Mouse (Mus musculus) left cerebral cortex, postnatal 25 days (tissue): ENCODE results near the gene Arhgap29. TPM values are rescaled to one million over a fixed set of nuclear protein-coding genes. Genes with fewer than 3 reads are reported as not detected.

ENCODE experiments used
- DNase-seq, 2 experiments: peaks; one replicate each; pipeline ENCODE4 v3.0.0; 2022; ENCODE audit warnings: low spot score in 2 of 2, mixed read lengths in 1 of 2
- intact Hi-C: fragments of 180-260 bp; cut with DNase I; formaldehyde crosslinking; loops from one replicate; pipeline ENCODE4 v1.15.1; 2025
- total RNA-seq, 2 experiments: library from RNA; stranded (reverse); gene quantifications; 2 replicates each; pipeline ENCODE4 v1.2.3; 2021

Arhgap29 gene
- total RNA-seq, 2 experiments from 2014 or later, result 23.9 to 26.9 TPM

DNA sequence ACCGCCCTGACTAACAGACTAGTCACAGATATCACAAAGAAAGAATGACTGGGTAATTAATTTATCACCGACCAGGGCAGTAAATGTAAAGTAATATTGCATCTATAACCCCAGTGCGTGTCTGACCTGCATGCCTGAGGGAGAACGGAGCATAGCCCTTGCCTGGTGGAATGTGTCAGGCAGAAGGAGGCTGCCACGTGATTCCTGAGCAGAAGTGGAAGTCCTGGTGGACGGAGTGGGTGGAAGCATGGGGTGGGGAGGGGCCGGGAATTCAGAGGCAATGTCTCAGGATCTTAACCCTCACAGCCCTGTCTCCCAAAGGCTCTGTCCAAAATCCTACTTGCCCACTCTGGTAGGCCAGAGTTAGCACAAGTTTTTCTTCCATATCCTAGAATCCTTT, 95.1 kb downstream of the Arhgap29 start:
- intact Hi-C loops, result no loop called here
- DNase-seq, result peak in 1 of 2 experiments; percentile 9

DNA sequence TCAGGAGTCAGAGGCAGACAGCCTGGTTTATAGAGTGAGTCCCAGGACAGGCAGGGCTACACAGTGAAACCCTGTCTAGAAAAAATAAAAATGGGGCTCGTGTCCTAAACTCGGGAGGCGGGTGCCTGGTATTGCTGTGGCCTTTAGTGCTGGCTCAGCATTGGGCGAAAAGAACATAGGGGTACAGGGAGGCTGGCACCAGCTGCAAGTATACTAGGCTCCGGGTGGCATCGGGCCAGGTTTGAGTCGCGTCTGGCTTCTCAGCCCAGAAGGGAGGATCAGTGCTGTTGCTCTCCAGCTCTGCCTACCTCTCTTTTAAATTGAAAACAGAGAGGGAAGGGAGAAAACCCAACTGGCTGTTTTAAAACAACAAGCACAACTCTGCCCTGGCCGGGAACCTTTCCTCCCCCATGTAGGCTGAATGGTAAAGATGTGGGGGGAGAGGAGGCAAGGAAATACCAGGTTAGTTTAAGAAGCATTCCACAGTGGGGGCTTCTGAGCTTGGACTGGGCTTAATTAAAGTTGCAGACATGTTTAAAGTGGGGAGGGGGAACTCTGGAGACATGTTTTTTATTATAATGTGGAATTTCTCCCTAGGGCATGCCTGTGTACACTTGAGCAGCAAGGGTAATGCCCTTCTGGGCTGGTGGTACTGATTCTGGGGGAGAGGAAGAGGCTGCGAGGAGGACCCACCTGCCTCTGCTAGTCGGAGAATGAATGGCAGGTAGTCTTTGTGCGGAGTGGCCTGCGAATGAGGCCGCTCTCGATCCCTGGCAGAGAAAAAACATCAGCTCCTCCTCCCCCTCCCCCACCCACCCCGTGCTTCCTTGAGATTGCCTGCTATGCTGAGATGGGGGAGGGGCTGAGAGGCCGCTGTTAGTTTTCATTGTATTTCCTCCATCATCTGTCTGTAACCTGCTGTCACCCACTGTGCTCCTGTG, 95.8 kb downstream of the Arhgap29 start:
- intact Hi-C loops, result no loop called here
- peak; percentile 66 to 75 for DNase-seq

DNA sequence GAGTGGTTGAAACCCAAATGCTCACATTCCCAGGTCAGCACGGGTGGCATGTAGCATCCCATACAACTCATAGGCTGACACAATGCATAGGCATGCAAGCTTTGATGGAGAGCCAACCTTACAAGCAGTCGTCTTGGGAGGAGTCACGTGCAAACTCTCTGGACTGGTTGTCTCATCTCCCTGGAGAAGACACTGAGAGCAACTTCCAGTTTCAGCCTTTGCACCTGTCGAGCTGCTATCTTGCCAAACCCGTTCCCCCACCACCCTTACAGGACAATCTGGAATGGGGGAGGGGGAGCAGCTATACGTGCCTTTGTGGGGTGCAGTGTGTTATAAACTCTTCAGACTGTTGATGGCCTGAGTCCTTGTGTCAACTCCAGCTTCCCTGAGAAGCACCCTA, 96.8 kb downstream of the Arhgap29 start:
- intact Hi-C loops, result no loop called here
- DNase-seq, result no peak

DNA sequence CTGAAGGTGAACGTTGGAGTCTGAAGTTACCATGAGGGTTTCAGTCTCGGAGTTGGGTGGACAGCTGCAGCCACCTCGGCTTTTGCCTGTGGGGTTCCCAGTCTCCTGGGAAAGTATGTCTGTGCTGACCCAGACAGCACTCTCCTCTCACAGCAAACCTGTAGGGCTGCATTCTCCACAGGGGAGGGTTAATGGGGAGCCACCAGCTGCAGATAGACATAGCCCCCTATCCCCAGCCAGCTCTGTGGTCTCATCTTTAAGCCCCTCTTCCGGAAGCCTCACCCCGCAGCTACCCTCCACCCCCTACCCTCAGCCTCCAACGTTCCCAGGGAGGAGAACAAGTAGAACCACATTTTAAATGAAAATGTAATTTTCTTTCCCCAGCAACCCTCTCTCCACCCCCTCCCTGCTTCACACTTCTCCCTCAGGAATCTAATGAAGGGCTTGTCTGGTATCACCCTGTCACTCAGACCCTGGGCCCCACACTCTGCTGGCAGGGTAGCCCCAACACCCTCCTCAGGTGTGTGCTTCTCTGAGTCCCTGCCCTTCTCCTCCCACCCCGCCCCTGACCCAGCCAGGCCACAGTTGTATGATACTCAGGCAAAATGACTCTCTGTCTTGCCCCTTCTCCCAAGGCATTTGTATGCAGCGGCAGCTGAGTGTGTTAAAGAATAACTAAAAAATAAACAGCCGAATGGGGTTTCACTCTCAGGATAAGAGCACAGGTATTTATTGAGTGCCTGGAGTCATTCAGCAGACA, 106.3 kb downstream of the Arhgap29 start:
- DNase-seq, result no peak
- intact Hi-C loops, result no loop called here

DNA sequence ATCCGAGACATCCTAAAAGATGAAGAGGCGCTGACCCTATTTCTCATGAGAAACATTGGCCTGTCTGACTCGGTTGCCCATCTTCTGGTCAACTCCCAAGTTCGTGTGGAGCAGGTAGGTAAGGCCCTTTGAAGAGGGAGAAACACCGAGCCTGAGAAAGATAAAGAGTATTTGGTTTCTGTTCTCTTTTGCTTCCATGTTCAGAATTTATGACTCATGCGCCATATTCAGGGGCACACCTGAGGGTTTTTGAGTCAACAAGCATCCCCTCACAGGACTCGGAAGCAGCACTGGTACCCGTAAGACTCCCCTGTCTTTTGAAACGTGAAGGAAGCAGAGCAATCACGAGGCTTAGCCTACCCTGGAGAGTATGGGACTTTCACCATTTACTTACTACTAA, 110.2 kb downstream of the Arhgap29 start:
- intact Hi-C loops, result no loop called here
- no peak for DNase-seq

DNA sequence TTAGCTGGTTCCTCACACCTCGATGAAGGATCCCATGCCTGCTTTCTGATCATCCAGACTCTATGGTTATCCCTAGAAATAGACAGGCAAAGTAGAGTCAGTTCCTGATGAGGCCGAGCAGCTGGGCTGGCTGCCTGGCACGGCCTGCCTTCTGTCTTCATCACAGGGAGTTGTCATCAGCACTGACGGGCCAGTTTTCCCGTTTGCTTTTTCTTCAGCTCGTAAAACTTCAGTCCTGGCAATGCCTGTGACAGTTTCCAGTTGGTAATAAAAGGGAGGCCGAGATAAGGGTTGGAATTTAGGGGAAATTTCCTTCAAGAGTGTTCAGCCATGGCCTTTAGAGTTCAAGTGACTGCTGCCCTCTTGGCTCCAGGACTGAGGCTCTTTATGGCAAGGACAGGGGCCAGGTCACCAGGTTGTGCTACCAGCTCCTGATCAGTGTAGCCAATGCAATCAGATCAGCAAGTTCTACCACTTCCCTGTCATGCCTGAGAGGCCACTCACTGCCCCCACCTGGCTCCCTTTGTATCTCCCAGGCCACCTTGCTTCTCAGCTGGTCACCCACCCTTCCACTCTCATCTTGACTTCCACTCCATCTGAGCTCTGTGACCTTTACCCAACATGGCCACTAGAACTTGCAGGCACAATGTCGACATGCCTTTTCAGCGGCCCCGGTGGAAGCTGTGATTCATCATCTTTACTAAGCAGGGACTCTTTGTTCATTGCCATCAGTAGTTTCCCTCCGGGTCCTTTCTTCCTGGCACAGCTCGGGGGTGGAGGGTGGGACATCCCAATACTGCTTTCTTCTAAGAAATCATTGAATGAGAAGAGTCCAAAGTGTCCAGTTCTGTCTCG, 112.4 kb downstream of the Arhgap29 start:
- DNase-seq, result no peak
- intact Hi-C loops, result no loop called here

Other genes starting within 250 kb of the Arhgap29 start
- 10 to 100 TPM; 42.7 to 45.5 TPM for gene F3, start 229.0 kb upstream of the Arhgap29 start, total RNA-seq
- 10 to 100 TPM; 53.3 to 54.7 TPM for gene Abcd3, start 137.2 kb upstream of the Arhgap29 start, total RNA-seq
- 1 to 10 TPM; 2.8 to 3.4 TPM for gene Abca4, start 91.9 kb downstream of the Arhgap29 start, total RNA-seq